Mouse (Mus musculus): ENCODE measurements around the gene Skil. TPM values are rescaled to one million over a fixed set of nuclear protein-coding genes. Genes with fewer than 3 reads are reported as not detected.
A peak's percentile ranks its signal among the peaks of the same experiment; 100 is the strongest.

Gene Skil
- total and polyA plus RNA-seq, 3 experiments, result 11.1 to 18.9 (median 11.2) TPM

DNA sequence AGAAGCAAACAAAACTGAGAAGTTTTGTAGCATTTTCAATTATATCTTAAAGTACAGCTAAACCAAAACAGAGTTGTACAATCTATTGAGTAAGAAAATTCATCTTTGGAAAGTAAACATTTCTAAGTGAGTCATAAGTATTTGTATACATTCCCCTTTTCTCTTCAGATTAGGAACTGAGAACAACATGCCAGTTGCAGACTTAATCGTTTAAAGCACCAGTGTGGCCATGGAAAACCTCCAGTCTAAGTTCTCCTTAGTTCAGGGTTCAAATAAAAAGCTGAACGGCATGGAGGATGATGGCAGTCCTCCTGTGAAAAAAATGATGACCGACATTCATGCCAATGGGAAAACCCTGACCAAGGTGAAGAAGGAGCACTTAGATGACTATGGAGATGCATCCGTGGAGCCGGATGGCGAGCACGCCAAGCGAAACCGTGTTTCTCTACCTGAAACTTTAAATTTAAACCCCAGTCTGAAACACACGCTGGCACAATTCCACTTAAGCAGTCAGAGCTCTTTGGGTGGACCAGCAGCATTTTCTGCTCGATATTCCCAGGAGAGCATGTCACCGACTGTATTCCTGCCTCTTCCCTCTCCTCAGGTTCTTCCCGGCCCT, 2.4 kb downstream of the Skil start:
- H3K4me2 ChIP-seq (ENCODE audit: insufficient read depth, low read depth, poor library complexity, severe bottlenecking), result peak overlapping the region; percentile 98
- H3K36me3 ChIP-seq (replicated peaks in 1 of 2; ENCODE audit: control insufficient read depth in 1 of 2, insufficient read depth in 1 of 2, low read length in 1 of 2), result peaks cover 0 to 7% of the 10 kb centered on the region in 2 experiments
- peak overlapping the region; percentile 45 for H3K9ac ChIP-seq (ENCODE audit: insufficient read depth, low read depth)
- H3K4me3 ChIP-seq (replicated peaks in 1 of 3; ENCODE audit: low read depth in 2 of 3, low read length in 2 of 3, poor library complexity in 1 of 3), result peak overlapping the region in 2 of 3 experiments; percentile 47 to 60
- H3K9me3 ChIP-seq (replicated peaks; ENCODE audit: low read length), result no peaks in the 10 kb centered on the region
- dilution Hi-C loops (cut with MboI; ENCODE audit: extremely low pct_ligation_motif_present, extremely low pct_unique_long_range_greater_than_20kb, low sequenced_read_pairs), result no loop called here
- TF ChIP-seq ZC3H11A (IDR thresholded peaks at IDR 0.05; ENCODE audit: low read depth, low read length), result no peak
- TF ChIP-seq ZNF384 (IDR thresholded peaks at IDR 0.05; ENCODE audit: low read depth, low read length), result peak; percentile 34; the same call in 1 of the 2 replicates
- TF ChIP-seq EP300 (IDR thresholded peaks at IDR 0.05; ENCODE audit: low read length), result peak; percentile 57; the same call in 1 of the 2 replicates
- TF ChIP-seq MXI1 (IDR thresholded peaks at IDR 0.05; ENCODE audit: low read depth, low read length), result peak; percentile 50; the same call in 1 of the 2 replicates
- TF ChIP-seq CHD1 (IDR thresholded peaks at IDR 0.05; ENCODE audit: low read depth, low read length), result peak; percentile 61; the same call in 1 of the 2 replicates
- peaks cover 31% of the 10 kb centered on the region for H3K79me2 ChIP-seq (replicated peaks; ENCODE audit: control insufficient read depth, extremely low read depth, insufficient read depth, poor library complexity, severe bottlenecking)
- peak overlapping the region; percentile 72 for H3K27ac ChIP-seq (ENCODE audit: insufficient read depth, low read depth)
- DNase-seq (ENCODE audit: extremely low read depth), result no peak
- peaks cover 4 to 63% of the 10 kb centered on the region in 2 experiments; a peak in 3 of 4 replicates for H3K4me1 ChIP-seq (ENCODE audit: control insufficient read depth in 1 of 2, insufficient read depth in 2 of 2)
- H3K27me3 ChIP-seq (replicated peaks), result no peaks in the 10 kb centered on the region
- in situ Hi-C loops (cut with MboI; ENCODE audit: low pct_ligation_motif_present, low pct_unique_long_range_greater_than_20kb, low sequenced_read_pairs), result no loop called here

DNA sequence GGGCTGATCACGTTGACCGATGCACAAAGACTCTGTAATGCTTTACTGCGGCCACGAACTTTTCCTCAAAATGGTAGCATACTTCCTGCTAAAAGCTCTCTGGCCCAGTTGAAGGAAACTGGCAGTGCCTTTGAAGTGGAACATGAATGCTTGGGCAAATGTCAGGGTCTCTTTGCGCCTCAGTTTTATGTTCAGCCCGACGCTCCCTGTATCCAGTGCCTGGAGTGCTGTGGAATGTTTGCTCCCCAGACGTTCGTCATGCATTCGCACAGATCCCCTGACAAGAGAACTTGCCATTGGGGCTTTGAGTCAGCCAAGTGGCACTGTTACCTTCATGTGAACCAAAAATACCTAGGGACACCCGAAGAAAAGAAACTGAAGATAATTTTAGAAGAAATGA, 3.1 kb downstream of the Skil start:
- Histone ChIP-seq H3K9me3 (replicated peaks; ENCODE audit: low read length) (no peaks in the 10 kb centered on the region), H3K27ac (ENCODE audit: insufficient read depth, low read depth) (peak overlapping the region; percentile 72), H3K4me1 (ENCODE audit: control insufficient read depth in 1 of 2, insufficient read depth in 2 of 2) (peaks cover 4 to 58% of the 10 kb centered on the region in 2 experiments; a peak in 3 of 4 replicates), H3K79me2 (replicated peaks; ENCODE audit: control insufficient read depth, extremely low read depth, insufficient read depth, poor library complexity, severe bottlenecking) (peaks cover 37% of the 10 kb centered on the region), H3K27me3 (replicated peaks) (no peaks in the 10 kb centered on the region), H3K36me3 (replicated peaks in 1 of 2; ENCODE audit: control insufficient read depth in 1 of 2, insufficient read depth in 1 of 2, low read length in 1 of 2) (peaks cover 0 to 7% of the 10 kb centered on the region in 2 experiments), H3K4me3 (replicated peaks in 1 of 3; ENCODE audit: low read depth in 2 of 3, low read length in 2 of 3, poor library complexity in 1 of 3) (peak overlapping the region in 2 of 3 experiments; percentile 8 to 47), H3K4me2 (ENCODE audit: insufficient read depth, low read depth, poor library complexity, severe bottlenecking) (peak overlapping the region; percentile 98), H3K9ac (ENCODE audit: insufficient read depth, low read depth) (peak overlapping the region; percentile 45)
- DNase-seq (ENCODE audit: extremely low read depth), result no peak
- dilution Hi-C loops (cut with MboI; ENCODE audit: extremely low pct_ligation_motif_present, extremely low pct_unique_long_range_greater_than_20kb, low sequenced_read_pairs) (no loop called here), in situ Hi-C loops (cut with MboI; ENCODE audit: low pct_ligation_motif_present, low pct_unique_long_range_greater_than_20kb, low sequenced_read_pairs) (no loop called here)
- TF ChIP-seq ZNF384 (IDR thresholded peaks at IDR 0.05; ENCODE audit: low read depth, low read length) (0 out of 2 replicates have a peak, but pooled peaks have one; percentile 26), E2F4 (IDR thresholded peaks at IDR 0.05; ENCODE audit: insufficient replicate concordance, low read depth, low read length) (no peak), POLR2AphosphoS2 (IDR thresholded peaks at IDR 0.05; ENCODE audit: low read depth, low read length) (0 out of 2 replicates have a peak, but pooled peaks have one; percentile 47), MYC (IDR thresholded peaks at IDR 0.05; ENCODE audit: low read depth, low read length) (no peak), ZKSCAN1 (IDR thresholded peaks at IDR 0.05; ENCODE audit: borderline replicate concordance, low read depth, low read length) (no peak)

DNA sequence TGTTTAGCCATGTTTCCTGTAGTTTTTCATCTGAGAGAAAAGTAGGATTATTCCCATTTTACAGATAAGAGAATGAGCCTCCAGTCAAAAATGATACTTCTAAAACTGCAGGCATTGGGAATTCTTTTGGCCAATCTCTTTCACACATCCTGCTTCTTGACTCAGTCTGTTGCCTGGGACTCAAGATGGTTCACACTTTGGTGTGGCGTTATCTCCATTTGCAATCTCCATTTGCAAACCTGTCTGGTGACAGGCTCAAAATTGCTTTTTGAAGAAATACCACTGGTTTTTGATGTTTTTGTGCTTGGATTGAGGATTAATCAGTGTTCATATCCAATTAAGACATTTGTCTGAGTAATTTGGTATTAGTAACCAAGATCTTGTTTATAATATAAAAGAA, 3.7 kb downstream of the Skil start:
- peaks cover 0 to 7% of the 10 kb centered on the region in 2 experiments for H3K36me3 ChIP-seq (replicated peaks in 1 of 2; ENCODE audit: control insufficient read depth in 1 of 2, insufficient read depth in 1 of 2, low read length in 1 of 2)
- dilution Hi-C loops (cut with MboI; ENCODE audit: extremely low pct_ligation_motif_present, extremely low pct_unique_long_range_greater_than_20kb, low sequenced_read_pairs), result no loop called here
- peak overlapping the region in 1 of 3 experiments; percentile 4 for H3K4me3 ChIP-seq (replicated peaks in 1 of 3; ENCODE audit: low read depth in 2 of 3, low read length in 2 of 3, poor library complexity in 1 of 3)
- no peaks in the 10 kb centered on the region for H3K27me3 ChIP-seq (replicated peaks)
- no peak overlapping the region for H3K27ac ChIP-seq (ENCODE audit: insufficient read depth, low read depth)
- H3K9me3 ChIP-seq (replicated peaks; ENCODE audit: low read length), result no peaks in the 10 kb centered on the region
- DNase-seq (ENCODE audit: extremely low read depth), result no peak
- H3K4me1 ChIP-seq (ENCODE audit: control insufficient read depth in 1 of 2, insufficient read depth in 2 of 2), result peaks cover 4 to 54% of the 10 kb centered on the region in 2 experiments
- in situ Hi-C loops (cut with MboI; ENCODE audit: low pct_ligation_motif_present, low pct_unique_long_range_greater_than_20kb, low sequenced_read_pairs), result no loop called here
- H3K9ac ChIP-seq (ENCODE audit: insufficient read depth, low read depth), result peak overlapping the region; percentile 40; the same call in 1 of the 2 replicates
- H3K79me2 ChIP-seq (replicated peaks; ENCODE audit: control insufficient read depth, extremely low read depth, insufficient read depth, poor library complexity, severe bottlenecking), result peaks cover 41% of the 10 kb centered on the region
- peak overlapping the region; percentile 98; the same call in 1 of the 2 replicates for H3K4me2 ChIP-seq (ENCODE audit: insufficient read depth, low read depth, poor library complexity, severe bottlenecking)
- TF ChIP-seq E2F4 (IDR thresholded peaks at IDR 0.05; ENCODE audit: insufficient replicate concordance, low read depth, low read length), result no peak
- TF ChIP-seq ZNF384 (IDR thresholded peaks at IDR 0.05; ENCODE audit: low read depth, low read length), result no peak
- TF ChIP-seq POLR2A (IDR thresholded peaks at IDR 0.05; ENCODE audit: low read depth, low read length), result no peak
- no peak for TF ChIP-seq ZKSCAN1 (IDR thresholded peaks at IDR 0.05; ENCODE audit: borderline replicate concordance, low read depth, low read length)
- TF ChIP-seq ELF1 (IDR thresholded peaks at IDR 0.05; ENCODE audit: low read depth, low read length), result no peak
- TF ChIP-seq ZMIZ1 (IDR thresholded peaks at IDR 0.05; ENCODE audit: low read depth, low read length), result no peak
- no peak for TF ChIP-seq NELFE (IDR thresholded peaks at IDR 0.05; ENCODE audit: low read depth, low read length)
- no peak for TF ChIP-seq RCOR1 (conservative IDR thresholded peaks at IDR 0.05; ENCODE audit: low read depth, low read length)
- TF ChIP-seq TBP (conservative IDR thresholded peaks at IDR 0.05; ENCODE audit: low read depth, low read length), result no peak
- no peak for TF ChIP-seq CHD1 (IDR thresholded peaks at IDR 0.05; ENCODE audit: low read depth, low read length)
- no peak for TF ChIP-seq CHD2 (IDR thresholded peaks at IDR 0.05; ENCODE audit: low read length)
- no peak for TF ChIP-seq BHLHE40 (IDR thresholded peaks at IDR 0.05; ENCODE audit: low read depth, low read length)
